Mouse (Mus musculus) gastrocnemius, postnatal 25 days (tissue): ENCODE data around the gene Tspan32. TPM values are rescaled to one million over a fixed set of nuclear protein-coding genes. Genes with fewer than 3 reads are reported as not detected.

Source experiments
- DNase-seq: peaks from one replicate; pipeline ENCODE4 v3.0.0; 2022
- long read RNA-seq, 2 experiments: library from polyadenylated mRNA; stranded (forward); transcript quantifications; one replicate each; pipeline ENCODE4 v2.0.0; 2021
- total RNA-seq, 2 experiments: library from RNA; stranded (reverse); gene quantifications; 1 replicate in 1 of 2; 2 replicates in 1 of 2; pipeline ENCODE4 v1.2.3; 2021

The Tspan32 gene
- total RNA-seq = under 1 TPM; 0.23 to 0.27 TPM
- long read RNA-seq, experiment 1 = 0 reads
- long read RNA-seq, experiment 2 = 0 reads

DNA sequence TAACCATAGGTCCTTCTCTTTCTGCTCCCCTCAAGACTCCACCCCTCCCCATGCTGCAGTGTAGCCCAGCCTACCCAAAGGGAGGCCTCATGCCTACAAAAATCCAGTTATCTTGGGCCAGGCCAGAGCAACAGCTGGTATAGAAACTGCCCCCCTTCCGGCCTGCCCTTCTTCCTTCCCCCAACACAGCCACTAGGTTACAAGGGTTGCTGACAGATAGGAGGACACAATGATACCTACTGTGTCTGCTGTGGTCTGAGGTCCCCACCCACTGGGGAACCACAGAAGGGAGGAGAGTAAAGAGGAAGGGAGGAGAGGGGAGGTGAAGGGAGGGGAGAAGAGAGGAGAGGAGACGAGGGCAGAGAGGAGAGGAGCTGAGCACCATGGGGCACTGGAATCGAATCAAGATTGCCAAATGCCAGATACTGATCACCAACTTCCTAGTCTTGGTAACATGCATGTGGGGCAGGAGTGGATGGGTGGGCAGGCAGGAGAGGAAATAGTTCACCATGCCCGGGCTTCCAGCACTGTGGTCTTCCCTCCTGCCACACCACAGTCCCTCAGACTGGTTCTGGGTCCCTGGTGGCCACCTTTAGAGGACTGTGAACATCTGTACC lies at the start of gene Tspan32:
Gene Tspan32, plus strand, starts transcription at position 320 of the 617 bp plus-strand sequence.
- DNase-seq = no peak

- DNase-seq = no peak
Observed at GRCm38 (mm10) chr7:142956018-142956417, 48.8 kb upstream of the Tspan32 start.

DNA sequence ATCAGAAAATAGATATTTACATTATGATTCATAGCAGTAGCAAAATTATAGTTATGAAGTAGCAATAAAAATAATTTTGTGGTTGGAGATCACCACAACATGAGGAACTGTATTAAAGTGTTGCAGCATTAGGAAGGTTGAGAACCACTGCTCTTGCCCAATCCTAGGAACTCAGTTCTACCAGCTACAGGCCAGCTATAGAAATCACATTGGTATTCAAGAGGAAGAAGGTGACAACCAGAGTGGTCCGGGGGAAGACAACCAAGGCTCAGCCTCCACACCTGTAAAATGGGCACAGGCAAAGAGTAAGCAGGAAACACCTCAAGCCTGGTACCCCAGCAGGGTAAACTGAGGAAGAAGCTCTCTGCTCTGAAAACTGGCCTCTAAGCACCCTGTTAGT lies 46.0 kb upstream of the Tspan32 start:
- no peak for DNase-seq

DNA sequence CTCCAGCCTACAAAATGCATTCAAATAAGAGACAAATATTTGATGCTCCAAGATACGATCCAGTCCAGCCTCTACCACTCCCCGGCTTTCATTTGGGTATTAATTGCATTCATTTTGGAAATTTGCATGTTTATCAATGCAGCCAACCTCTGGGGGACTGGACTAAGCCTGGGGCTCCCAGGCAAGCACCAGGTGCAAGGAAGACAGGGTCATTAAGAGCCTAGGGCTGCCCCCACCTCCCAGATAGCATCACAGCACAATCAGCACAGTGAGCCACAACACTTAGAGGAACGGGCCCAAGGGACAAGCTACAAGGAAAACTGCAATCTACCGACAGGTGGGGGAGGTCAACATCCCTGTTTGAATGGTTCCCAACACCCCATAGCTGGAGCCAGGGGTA lies 45.1 kb upstream of the Tspan32 start:
- no peak for DNase-seq

DNA sequence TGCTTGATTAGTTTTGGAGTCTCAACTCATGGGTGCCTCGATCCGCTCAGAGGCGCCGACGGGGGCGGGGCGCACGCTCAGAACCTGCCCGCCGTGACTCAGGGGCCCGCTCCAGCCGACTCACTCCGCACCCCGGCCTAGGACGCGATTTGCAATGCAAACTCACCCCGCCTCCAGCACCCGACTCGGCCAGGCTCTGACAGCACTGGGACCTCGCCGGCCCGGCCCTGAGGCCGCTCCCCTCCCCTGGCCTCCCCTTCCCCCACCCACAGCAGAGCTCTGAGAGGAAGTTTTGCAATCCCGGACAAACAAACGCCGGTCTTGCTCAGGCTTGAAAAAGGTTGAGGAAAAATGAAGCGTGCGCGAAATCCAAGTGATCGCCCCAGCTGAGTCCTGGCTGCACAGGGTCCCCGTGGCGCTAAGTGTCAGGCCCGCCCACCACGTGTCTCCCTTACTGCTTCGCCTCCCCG lies 37.4 kb upstream of the Tspan32 start:
- DNase-seq = peak; percentile 31

DNA sequence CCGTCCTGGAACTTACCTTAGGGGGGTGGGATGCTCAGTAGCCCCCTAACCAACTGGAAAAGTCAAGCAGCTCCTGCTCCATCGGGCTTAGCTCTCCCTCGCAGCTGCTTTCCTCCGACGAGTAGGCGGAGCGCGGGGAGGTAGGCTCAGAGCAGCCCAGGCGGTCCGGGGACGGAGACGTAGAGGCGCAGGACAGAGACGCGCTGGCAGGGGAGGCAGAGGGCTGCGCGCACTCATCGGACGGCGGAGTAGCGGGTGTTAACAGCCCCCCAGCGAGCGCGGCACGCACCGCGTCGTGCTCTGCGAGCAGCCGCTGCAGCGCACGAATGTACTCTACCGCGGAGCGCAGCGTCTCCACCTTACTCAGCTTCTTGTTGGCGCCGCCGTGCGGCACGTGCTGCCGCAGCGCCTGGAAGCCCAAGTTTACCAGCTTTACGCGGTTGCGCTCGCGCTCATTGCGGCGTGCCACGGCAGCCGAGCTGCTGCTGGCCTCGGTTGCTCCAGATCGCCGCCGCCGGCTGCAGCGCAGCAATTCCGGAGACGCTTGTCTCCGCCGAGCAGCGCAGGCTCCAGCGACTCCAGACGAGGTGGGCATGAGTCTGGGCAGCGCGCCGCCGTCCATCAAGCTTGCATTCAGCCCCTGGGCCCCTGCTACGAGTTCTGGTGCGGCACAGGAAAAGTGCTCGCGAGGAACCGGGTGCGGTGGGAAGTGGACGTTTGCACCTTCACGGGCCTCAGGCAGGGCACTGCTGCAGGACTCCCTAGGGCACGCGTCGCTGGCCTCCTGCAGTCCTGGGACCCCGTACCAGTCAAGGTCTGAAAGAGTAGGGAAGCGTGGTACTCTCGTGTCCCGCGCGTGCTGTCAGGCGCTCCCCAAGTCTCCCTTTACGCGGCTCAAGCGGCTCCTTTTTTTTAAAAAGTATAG lies 36.7 kb upstream of the Tspan32 start:
- DNase-seq = no peak

DNA sequence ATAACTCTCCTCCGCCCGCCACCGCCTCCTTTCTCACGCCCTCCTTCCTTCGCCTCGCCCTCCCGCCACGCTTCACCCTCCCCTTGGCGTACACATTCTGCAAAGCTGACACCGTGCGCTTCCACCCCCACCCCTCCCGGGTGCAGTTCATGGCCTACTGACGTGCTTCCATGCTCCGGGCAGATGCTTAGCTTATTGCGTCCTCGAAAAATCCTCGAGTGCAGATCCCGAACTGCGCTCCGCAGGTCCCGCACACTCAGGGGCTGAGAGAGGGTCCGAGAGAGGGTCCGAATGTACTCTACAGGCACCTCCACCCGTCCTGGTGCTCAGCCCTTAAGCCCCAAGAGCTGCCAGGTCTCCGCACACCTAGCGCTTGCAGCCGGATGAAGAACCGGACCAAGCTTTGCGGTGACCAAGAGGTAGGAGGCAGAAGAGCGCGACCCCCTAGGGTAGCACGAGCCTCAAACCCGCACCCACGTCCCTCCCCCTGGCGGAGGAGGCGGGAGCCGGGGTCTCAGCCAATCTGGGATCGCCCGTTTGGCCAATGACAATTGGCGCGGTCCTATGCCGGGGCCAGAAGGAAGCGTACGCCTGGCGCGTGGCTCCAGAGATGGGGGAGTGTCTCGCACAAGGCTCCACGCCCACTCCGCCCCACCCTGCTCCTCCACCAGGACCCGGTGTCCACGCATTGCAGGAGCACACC lies 35.9 kb upstream of the Tspan32 start, which contains the start of gene Ascl2:
Gene Ascl2, minus strand, starts transcription at position 456 of the 703 bp plus-strand sequence.
- no peak for DNase-seq

DNA sequence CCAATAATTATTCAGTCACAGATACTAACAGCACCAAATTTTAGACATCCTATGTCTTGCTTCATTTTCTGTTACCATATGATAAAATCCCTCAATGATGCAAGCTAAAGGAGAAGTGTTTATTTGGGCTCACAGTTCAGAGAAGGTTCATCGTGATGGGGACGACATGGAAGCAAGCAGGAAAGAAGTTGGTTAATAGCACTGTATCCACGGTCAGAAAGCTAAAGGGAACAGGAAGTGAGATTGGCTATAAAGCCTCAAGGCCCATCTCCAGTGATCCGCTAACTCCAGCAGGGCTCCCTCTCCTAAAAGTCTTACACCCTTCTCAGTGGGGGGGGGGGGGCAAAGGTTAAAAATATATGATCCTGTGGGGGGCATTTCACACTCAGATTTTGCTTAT lies 22.9 kb upstream of the Tspan32 start:
- DNase-seq = no peak

DNA sequence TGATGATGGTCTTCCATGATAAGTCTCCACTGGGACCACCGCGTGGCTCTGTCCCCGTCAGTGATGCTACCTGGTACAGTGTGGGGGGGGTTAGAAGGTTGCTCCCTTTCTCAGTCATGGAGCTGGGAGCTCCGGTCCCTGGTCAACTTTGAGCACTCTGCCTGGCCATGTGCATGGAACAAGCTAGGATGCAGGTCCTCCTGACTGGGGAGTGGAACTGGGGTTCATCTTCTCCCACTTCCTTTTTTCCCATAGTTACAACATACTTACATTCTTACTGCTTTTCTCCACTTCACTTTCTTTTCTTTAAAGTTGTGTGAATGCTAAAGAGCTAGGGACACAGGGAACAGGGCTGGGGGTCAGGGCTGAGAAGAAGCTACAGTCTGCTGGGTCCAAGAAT lies 19.7 kb upstream of the Tspan32 start:
- DNase-seq = no peak

GRCm38 (mm10) chr7:142987718-142988117 lies 17.1 kb upstream of the Tspan32 start:
- DNase-seq = no peak

- no peak for DNase-seq
Observed at GRCm38 (mm10) chr7:142995004-142995403, 9.8 kb upstream of the Tspan32 start.

GRCm38 (mm10) chr7:142995630-142996338 lies 9.1 kb upstream of the Tspan32 start:
- no peak for DNase-seq

- no peak for DNase-seq
Observed at GRCm38 (mm10) chr7:142996998-142997397, 7.8 kb upstream of the Tspan32 start.

GRCm38 (mm10) chr7:142997403-142998150 lies 7.3 kb upstream of the Tspan32 start:
- no peak for DNase-seq

GRCm38 (mm10) chr7:143002679-143003078 lies 2.2 kb upstream of the Tspan32 start:
- no peak for DNase-seq

DNA sequence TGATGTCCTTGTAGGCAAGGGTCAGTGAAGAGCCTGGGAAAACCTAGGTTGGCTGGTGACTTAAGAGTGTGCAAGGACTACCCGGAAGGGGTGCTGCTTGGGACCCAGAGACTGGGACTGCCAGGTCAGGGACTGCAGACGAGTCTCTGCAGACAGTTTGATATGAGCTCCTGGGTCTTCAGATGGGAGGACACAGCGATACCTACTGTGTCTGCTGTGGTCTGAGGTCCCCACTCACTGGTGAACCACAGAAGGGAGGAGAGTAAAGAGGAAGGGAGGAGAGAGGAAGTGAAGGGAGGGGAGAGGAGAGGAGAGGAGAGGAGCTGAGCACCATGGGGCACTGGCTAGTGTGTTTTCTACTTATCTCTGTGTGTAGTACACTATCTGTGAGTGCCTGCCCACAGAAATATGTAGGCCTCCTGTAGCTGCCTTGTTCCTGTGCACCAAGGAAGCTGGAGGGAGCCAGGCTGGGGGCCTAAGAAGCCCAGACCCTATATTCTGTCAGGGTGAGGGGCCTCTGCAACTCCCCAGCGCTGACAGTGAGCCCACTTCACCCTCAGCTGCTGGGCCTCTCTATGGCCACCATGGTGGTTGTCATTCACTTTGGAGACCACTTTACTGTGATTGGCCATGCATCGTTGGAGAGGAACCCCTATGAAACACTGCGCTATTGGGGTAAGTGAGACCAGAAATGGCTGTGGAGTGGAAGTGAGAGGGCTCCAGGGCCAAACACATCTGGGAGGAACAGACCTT lies 674 bp downstream of the Tspan32 start:
- no peak for DNase-seq

DNA sequence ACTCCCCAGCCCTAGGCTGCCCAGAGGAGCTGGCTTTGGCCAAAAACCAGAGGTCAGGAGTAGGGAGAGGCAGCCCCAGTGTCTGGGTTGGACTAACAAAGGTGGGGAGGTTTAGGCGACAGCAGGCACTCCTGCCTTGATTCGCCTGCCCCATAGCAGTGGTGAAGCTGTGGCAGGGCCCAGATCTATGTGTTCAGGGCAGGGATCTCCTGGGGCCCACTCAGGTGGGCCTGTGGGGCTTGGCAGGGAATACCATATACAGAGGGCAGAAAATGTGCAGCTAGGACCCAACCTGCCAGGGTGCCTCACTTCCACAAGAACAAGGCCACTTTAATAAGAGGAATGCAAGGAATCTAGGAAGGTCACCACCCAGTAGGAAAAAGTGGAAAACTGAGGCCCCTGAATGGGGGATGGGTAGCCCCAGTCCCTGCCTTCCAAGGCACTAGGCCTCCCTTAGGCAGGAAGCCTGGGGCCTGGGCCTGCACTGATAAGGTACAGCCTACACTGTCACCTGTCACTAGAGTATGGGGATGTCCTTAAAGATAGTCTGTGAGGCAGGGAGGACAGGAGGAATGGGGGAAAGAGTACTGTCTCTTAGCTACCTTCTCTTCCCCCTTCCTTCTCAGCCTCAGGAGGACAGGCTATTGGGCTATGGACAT lies 1.4 kb downstream of the Tspan32 start:
- DNase-seq = no peak

DNA sequence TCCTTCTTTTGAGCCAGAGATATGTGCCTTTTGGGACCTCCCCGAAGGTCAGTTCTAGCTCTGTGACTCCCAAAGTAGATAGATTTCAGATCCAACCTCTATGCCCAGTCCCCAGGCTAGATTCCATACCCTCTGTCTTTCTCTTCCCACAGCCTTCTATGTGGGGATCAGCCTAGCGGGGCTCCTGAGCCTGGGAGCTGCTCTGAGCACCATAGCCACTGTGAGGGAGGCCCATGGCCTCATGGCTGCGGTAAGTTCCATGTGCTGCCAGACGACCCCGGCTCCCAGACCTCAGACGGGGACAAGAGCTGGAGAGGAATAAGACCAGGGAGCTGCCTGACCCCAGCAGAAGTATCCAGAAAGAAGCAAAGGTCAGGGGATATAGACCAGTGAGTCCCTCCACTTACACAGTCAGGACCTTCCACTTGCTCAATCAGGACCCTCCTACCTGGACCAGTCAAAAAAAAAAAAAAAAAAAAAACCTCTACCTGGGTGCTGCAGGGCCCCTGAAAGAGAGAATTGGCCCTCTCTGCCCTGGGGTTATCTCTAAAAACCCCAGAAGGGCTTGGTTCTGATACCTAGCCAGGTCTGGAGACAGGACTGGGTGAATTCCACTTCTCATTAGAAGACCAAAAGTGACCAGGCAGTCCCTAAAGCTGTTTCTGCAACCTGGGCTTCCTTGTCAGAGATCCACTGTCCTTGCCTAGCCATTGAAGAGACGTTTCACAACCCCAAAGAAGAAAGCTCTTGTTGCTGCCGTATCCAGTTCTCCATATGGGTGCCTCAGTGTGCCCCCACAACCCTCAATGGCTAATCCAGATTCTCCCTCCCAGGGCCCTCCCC lies 2.1 kb downstream of the Tspan32 start:
- DNase-seq = no peak
